Mouse (Mus musculus) erythroid progenitor cell, adult 5-6 weeks (primary cell): Measurements from ENCODE around the gene Pycr2. TPM values are rescaled to one million over a fixed set of nuclear protein-coding genes. Genes with fewer than 3 reads are reported as not detected.
"Not testable (repeated sequence)": the region's sequence is repeated elsewhere in the genome, so short reads cannot be mapped to it uniquely, and the experiment has no call there.

ENCODE experiments used
- ATAC-seq: replicated peaks from 2 replicates; pipeline ENCODE4 v1.8.0; 2016; ENCODE audit warnings: moderate number of reproducible peaks, mild to moderate bottlenecking, moderate TSS enrichment, inconsistent platforms; ENCODE audit not compliant: poor library complexity, low FRiP score, severe bottlenecking
- total RNA-seq, 2 experiments: library from RNA; stranded (forward) in 1 of 2; stranded (reverse) in 1 of 2; fragments of 150-400 nt in 1 of 2; fragments of 186-747, 209-891 nt in 1 of 2; gene quantifications; 2 replicates each; pipeline versions ENCODE4 v1.2.3 to v1.2.4; 2015 to 2017; ENCODE audit warnings: low replicate concordance in 2 of 2

Gene Pycr2
- total RNA-seq, 2 experiments from 2014 or later: 26.6 to 42.8 TPM

DNA sequence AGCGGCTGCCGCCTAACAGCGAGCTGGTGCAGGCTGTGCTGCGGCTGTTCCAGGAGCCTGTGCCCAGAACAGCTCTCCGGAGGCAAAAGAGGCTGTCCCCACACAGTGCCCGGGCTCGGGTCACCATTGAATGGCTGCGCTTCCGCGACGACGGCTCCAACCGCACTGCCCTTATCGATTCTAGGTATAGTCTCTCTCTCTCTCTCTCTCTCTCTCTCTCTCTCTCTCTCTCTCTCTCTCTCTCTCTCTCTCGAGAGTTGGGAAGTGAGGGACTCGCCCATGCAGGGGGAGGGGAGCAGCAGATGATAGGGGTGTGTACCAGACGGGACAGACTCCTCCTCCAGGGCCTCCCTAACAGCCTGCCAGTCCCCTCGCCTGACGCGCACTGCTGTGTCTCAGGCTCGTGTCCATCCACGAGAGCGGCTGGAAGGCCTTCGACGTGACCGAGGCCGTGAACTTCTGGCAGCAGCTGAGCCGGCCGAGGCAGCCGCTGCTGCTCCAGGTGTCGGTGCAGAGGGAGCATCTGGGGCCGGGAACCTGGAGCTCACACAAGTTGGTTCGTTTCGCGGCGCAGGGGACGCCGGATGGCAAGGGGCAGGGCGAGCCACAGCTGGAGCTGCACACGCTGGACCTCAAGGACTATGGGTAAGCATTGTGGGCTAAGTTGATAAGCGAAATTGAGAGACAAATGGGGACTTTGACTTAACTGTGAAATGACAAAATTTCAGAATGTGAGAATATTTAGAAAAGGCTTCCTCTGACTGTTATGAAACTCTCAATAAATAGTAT, 32.7 kb downstream of the Pycr2 start:
- ATAC-seq: peak; percentile 90

DNA sequence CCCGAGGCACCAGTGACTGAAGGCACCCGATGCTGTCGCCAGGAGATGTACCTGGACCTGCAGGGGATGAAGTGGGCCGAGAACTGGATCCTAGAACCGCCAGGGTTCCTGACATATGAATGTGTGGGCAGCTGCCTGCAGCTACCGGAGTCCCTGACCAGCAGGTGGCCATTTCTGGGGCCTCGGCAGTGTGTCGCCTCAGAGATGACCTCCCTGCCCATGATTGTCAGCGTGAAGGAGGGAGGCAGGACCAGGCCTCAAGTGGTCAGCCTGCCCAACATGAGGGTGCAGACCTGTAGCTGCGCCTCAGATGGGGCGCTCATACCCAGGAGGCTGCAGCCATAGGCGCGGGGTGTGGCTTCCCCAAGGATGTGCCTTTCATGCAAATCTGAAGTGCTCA, 33.5 kb downstream of the Pycr2 start:
- ATAC-seq: not testable (repeated sequence)

GRCm38 (mm10) chr1:180938781-180939180, 34.7 kb downstream of the Pycr2 start:
- not testable (repeated sequence) for ATAC-seq

GRCm38 (mm10) chr1:180940776-180941460, 36.8 kb downstream of the Pycr2 start:
- ATAC-seq: no peak

- peak; percentile 52 for ATAC-seq
Observed at GRCm38 (mm10) chr1:180941726-180942125, 37.6 kb downstream of the Pycr2 start.

DNA sequence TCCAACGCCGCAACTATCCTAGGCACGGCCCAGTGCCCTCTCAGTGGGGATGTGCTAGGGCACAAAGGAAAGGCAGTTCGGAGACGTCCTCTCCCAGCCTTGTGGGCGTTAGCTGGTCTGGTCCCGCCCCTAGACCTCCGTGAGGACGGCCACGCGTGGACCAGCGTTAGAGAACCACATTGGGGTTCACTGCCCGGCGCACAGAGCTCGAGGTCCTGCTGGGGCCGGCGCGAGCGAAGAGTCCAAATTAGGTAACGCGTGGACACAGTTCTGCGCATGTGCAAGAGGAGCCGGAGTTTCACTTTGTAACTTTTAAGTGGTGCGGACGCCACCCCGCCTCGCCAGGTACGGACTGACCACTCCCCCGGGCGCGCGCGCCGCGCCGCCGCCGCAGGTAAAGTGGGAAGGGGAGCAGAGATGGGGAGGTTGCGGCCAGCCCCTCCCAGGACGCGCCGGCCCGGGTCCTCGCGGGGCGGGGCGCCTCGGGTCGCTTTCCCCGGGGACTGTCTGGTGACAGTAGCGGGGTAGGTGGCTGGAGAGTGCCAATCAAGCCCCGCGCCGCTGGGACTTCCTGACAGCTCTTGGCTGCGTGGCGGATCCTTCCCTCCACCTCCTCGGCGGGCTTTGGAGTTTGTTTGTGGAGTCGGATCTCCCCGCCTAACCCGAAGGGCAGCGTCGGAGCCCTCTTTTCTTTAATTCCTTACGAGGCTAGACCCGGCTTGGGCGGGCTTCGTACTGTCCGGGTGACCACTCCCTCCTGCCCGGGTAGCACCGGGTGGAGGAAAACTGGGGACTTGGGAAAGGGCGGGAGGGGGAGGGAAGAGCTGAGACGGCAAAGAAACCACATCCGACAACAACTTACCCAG, 38.3 kb downstream of the Pycr2 start, which contains the start of gene Tmem63a:
Gene Tmem63a, plus strand, starts transcription at position 179 of the 866 bp plus-strand sequence.
- ATAC-seq: peak; percentile 61

- no peak for ATAC-seq
Observed at GRCm38 (mm10) chr1:180943032-180943644, 39.0 kb downstream of the Pycr2 start.

DNA sequence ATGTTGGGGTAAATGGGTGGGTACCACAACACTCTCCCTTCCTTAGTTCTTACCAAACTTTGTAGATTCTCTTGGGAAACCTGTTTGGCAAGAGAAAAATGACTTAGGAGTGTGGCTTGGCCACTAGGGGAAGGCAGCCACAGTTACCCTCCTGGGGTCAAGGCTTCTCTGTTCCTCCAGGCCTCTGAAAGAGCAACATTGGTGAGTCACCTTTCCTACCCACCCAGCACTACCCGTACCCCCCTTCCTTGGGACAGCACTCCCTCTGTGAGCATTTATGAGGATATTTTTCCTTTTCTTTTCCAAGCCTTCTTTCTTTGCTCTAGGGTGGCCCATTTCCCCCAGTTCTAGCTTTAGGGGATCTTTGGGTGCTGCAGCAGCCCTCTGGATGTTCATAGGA, 39.8 kb downstream of the Pycr2 start:
- ATAC-seq: no peak

DNA sequence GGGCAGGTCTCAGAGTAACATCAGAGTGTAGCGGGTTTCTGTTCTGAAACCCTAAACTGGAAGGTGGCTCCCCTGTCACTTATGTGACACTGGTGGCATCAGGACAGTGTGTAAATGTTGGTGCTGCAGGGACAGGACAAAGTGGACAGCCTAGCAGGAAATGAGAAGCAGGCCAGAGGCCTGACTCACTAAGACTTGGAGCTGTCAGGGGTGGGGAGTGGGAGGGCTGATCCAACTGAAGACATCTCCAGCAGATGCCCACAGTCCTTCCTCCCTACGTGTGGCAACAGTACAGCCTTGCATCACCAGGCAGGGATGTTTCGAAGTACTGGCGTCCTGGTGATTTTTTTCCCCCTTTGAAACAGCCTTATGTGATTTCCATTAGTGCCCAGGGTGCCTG, 40.5 kb downstream of the Pycr2 start:
- no peak for ATAC-seq

DNA sequence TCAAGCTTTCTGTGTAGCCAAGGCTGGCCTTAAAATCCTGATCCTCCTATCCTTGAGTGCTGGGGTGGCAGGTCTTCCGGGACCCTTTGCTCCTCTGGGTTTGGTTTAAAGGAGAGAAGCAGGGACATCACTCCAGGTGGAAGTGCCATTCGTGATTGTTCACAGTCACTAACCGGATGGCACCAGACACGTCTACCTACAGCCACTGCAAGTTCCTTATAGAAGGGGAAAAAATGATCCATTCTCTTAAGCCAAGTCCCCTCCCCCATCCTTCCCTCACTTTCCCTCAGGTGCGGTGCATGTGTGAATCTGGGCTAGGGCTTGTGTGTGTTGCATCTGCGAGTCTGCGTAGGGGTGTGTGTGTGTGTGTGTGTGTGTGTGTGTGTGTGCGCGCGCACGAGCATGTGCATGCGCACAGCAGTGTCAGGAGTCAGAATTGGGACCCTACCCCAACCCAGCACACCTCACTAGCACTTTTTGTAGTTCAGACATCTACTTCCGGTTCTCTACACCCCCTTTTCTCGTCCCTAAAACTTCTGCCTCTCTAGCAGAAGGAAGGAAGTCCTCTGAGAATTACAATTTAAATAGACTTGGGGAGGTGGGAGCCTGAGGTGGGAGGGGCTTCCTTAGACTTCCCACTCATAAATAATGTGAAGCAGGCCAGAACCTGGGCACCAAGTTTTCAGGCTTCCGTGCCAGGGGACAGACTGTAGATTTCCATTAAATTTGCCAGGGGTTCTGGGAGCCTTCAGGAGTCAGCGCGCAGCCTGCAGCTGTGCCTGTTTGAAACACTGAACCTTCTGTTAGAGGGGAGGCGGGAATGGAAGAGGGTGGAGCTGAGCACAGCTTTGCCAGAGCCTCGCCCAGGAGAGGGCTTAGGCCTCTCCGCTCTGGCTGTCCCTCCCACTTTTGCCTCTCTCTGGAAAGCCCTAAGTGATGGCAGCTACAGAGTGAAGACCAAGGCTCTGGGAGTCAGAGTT, 41.2 kb downstream of the Pycr2 start:
- ATAC-seq: peak; percentile 83

DNA sequence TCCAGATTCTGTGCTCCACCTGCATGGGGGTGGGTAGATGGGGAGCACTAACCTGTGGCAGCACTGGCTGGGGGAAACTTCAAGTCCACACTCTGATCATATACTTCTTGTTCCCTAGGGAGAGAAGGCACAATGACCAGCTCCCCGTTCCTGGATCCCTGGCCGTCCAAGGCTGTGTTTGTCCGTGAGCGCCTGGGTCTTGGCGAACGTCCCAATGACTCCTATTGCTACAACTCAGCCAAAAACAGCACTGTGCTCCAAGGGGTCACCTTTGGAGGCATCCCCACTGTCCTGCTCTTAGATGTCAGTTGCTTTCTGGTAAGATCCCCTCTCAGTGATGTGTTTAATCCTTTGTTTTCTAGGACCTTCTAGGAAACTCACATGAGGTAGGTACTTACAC, 42.4 kb downstream of the Pycr2 start:
- ATAC-seq: no peak

DNA sequence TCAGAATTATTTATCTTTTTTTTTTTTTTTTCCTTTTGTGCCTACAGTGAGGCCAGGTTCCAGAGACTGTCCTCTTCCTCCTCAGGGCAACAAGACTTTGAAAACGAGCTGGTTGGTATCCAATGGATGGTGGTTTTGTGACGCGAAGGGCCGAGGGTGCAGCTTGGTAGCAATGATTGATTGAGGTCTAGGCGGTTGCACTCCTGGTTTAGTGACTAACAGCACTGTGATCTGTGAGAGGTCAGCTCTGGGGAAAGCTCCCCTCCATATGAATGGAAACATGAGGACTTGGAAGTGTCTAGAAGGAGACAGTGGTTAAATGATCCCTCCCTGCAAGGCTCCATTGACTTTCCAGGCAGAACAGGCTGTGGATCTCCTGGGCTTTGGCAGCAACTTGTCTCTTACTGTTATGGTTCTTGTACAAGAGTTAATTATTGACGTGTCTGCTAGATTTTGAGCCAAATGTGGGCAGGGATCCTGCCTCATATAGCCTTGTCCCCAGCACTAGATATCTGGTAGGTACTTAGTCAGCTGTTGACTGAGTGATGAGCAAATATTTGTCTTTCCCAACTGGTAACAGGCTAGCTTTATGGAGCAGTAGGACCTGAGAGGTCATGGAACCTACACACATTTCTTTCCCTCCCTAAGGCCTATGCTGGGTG, 48.1 kb downstream of the Pycr2 start:
- ATAC-seq: no peak

- ATAC-seq: no peak
Observed at GRCm38 (mm10) chr1:180952808-180953207, 48.7 kb downstream of the Pycr2 start.

DNA sequence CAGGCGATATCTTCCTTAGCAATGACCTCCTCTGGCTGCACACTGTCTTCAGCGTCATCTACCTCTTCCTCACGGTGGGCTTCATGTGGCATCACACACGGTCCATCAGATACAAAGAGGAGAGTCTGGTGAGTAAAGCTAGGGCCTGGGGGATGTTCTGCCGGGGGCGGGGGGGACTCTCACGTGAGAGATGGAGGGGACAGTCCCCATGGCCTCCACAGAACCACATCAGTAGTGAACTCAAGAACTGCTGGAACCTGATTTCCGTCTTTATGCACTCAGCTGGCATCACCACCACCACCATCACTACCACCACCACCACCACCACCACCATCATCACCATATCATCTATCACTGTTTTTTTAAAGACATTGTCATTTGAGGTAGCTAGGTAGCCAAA, 52.3 kb downstream of the Pycr2 start:
- no peak for ATAC-seq

DNA sequence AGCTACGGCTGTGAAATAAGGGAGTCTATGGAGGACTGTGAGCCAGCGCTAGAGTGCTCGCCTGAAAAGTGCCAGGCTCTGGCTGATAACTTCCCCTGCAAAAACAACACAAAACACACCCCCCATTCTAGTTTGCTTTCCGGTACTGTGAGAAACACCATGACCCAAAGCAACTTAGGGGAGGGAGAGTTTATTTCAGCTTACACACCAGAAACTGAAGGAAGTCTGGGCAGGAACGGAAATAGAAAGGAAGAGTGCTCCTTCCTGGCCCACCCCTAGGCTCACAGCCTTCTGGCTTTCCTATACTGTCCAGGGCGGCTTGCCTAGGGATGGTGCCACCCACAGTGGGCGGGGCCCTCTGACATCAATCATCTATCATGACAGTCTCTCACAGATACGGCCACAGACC, 52.9 kb downstream of the Pycr2 start:
- no peak for ATAC-seq
